Mouse (Mus musculus) forebrain, embryonic 14.5 days (tissue): ENCODE measurements around the gene Gm3776. TPM values are rescaled to one million over a fixed set of nuclear protein-coding genes. Genes with fewer than 3 reads are reported as not detected.
A peak's percentile ranks its signal among the peaks of the same experiment; 100 is the strongest.
"Not testable (repeated sequence)": the region's sequence is repeated elsewhere in the genome, so short reads cannot be mapped to it uniquely, and the experiment has no call there.

ENCODE experiments used
- ATAC-seq: fragments of 200-750 bp; cut with Nextera tagmentation; 2 replicates; pipeline ENCODE4 v1.8.0; 2017; ENCODE audit warnings: mild to moderate bottlenecking, moderate library complexity
- DNase-seq: peaks from one replicate; pipeline ENCODE4 v3.0.0-alpha.2; 2015; ENCODE audit warnings: low spot score
- H3K27ac ChIP-seq: fragments of 300-500 bp; sonication (generic); 2 replicates; pipeline ENCODE4 v1.5.1; 2014; ENCODE audit warnings: low read depth, mild to moderate bottlenecking, control low read depth, low read length, moderate library complexity
- H3K27me3 ChIP-seq: fragments of 300-500 bp; sonication (generic); replicated peaks from 2 replicates; pipeline ENCODE4 v1.6.1; 2014; ENCODE audit warnings: low read length, control low read depth, mixed read lengths; ENCODE audit not compliant: control insufficient read depth, insufficient read depth
- H3K36me3 ChIP-seq: fragments of 300-500 bp; sonication (generic); 2 replicates; pipeline ENCODE4 v1.6.1; 2014; ENCODE audit warnings: low read length, control low read depth; ENCODE audit not compliant: control insufficient read depth, insufficient read depth
- H3K4me1 ChIP-seq: fragments of 300-500 bp; sonication (generic); 2 replicates; pipeline ENCODE4 v1.6.1; 2014; ENCODE audit warnings: antibody characterized with exemption, low read length, control low read depth; ENCODE audit not compliant: control insufficient read depth, insufficient read depth
- H3K4me2 ChIP-seq: fragments of 300-500 bp; sonication (generic); 2 replicates; pipeline ENCODE4 v1.6.1; 2014; ENCODE audit warnings: mild to moderate bottlenecking, control low read depth, low read length
- H3K4me3 ChIP-seq: fragments of 300-500 bp; sonication (generic); 2 replicates; pipeline ENCODE4 v1.5.1; 2014; ENCODE audit warnings: low read depth, low read length, control low read depth
- H3K9ac ChIP-seq: fragments of 300-500 bp; sonication (generic); 2 replicates; pipeline ENCODE4 v1.6.1; 2014; ENCODE audit warnings: mild to moderate bottlenecking, low read length, control low read depth, moderate library complexity
- H3K9me3 ChIP-seq: fragments of 300-500 bp; sonication (generic); replicated peaks from 2 replicates; pipeline ENCODE4 v1.6.1; 2016; ENCODE audit warnings: low read length, control low read depth, mixed read lengths; ENCODE audit not compliant: control insufficient read depth
- WGBS: fragments of 180-500 bp; shearing (Covaris S2); extraction: QIAGEN DNeasy Blood & Tissue Kit; methylation state at CpG from one replicate; pipeline ENCODE4 v1.1.7; 2014; 5-methylcytosine and 5-hydroxymethylcytosine counted together
- polyA plus RNA-seq: library from polyadenylated mRNA; unstranded; fragments of >200 nt; fragmentation: Nextera tagmentation; extraction: Ambion mirVana; gene quantifications from 2 replicates; pipeline ENCODE4 v1.2.1, GENCODE M21; 2014

The Gm3776 gene
- polyA plus RNA-seq, 1 experiment from 2014 or later, result not detected

DNA sequence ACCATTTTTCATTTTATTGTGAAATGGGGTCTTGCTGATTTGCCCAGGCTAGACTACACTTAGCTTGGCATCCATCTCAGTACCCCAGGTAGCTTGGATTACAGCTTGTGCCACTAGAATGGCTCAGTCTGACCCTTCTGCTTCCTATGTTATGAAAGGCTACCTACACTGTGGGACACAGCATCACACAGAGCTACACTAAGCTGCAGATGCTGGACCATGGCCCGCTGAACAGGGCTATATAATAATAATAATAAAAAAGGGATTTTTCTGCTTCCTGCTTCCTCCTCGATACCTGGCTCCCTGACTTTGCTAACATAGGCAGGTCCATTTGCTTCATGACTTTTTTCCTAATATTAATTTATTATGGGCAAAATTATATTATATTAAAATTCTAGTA, 32.5 kb upstream of the Gm3776 start:
- H3K36me3 ChIP-seq, result no peaks in the 10 kb centered on the region
- no peak overlapping the region for H3K27ac ChIP-seq
- 86% methylated on average over 2 of the region's 2 CpGs for whole genome bisulfite sequencing
- no peak overlapping the region for H3K4me2 ChIP-seq
- no peak overlapping the region for H3K4me3 ChIP-seq
- H3K4me1 ChIP-seq, result no peaks in the 10 kb centered on the region
- ATAC-seq (no peak), DNase-seq (no peak)
- no peaks in the 10 kb centered on the region for H3K27me3 ChIP-seq
- H3K9me3 ChIP-seq, result no peaks in the 10 kb centered on the region
- H3K9ac ChIP-seq, result no peak overlapping the region

DNA sequence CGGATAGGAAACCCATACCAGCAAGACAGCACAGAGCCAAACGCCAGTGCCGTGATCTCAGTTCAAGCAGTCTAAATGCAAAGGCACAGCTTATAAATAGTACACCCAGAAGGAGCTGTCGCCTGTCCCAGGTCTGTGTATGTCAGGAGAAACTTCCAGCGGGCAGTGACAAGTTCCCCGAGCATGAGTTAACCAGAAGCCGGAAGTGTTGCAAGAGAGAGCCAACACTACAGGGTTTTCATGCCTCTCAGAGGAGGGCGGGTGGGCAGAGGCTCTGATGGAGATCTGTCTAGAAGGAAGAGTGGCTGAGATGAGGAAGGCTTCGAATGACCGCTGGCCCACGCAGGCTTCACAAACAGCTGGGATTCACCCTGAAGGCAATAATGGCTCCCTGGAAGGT, 31.6 kb upstream of the Gm3776 start:
- Histone ChIP-seq H3K27ac (no peak overlapping the region), H3K36me3 (no peaks in the 10 kb centered on the region), H3K9me3 (no peaks in the 10 kb centered on the region), H3K4me3 (no peak overlapping the region), H3K4me2 (no peak overlapping the region), H3K4me1 (no peaks in the 10 kb centered on the region), H3K9ac (no peak overlapping the region), H3K27me3 (no peaks in the 10 kb centered on the region)
- DNase-seq (no peak), ATAC-seq (no peak)
- WGBS, result 83% methylated on average over 11 of the region's 11 CpGs

DNA sequence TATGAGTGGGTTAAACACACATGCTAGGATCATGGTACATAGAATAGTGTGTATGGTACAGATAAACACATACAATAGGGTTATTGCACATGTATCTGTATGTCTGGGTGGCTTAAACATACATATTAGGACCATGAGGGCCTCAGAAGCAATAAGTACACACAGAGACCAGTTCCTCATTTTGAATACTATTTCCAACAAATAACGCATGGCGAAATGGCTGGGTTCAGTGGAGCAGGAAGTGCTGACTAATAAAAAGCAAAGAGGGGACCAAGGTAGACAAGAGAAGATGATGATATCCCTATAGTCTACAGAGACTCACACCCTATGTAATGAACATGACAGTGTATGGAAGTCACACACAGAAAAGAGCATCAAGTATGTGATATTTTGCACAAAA, 28.8 kb upstream of the Gm3776 start:
- 97% methylated on average over 2 of the region's 2 CpGs for WGBS
- no peak for DNase-seq
- Histone ChIP-seq H3K27me3 (no peaks in the 10 kb centered on the region), H3K4me2 (no peak overlapping the region), H3K9ac (no peak overlapping the region), H3K9me3 (no peaks in the 10 kb centered on the region), H3K27ac (no peak overlapping the region), H3K4me1 (no peaks in the 10 kb centered on the region), H3K4me3 (no peak overlapping the region), H3K36me3 (no peaks in the 10 kb centered on the region)
- no peak for ATAC-seq

DNA sequence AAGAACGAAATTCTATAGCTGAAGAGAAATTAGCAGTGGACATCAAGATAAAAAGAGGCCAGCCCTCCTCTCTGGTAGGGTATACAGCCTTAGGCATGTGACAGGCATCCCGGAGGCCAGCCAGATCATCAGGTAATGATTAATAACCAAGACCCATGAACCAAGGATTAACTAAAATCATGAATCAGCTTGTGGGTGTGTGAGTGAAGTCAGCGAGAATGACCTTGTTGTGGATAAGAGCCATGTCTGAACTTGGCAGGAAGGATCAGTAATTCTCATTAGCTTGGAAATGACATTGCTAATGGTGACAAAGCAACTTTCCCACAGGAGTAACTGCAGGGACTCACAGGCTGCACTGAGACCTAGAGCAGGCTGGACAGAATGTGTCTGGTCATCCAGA, 27.3 kb upstream of the Gm3776 start:
- H3K4me3 ChIP-seq, H3K9me3 ChIP-seq, ATAC-seq, DNase-seq, H3K9ac ChIP-seq, H3K4me1 ChIP-seq, H3K27me3 ChIP-seq, H3K4me2 ChIP-seq, H3K27ac ChIP-seq, H3K36me3 ChIP-seq: not testable (repeated sequence)
- WGBS, result 73% methylated on average over 3 of the region's 3 CpGs

DNA sequence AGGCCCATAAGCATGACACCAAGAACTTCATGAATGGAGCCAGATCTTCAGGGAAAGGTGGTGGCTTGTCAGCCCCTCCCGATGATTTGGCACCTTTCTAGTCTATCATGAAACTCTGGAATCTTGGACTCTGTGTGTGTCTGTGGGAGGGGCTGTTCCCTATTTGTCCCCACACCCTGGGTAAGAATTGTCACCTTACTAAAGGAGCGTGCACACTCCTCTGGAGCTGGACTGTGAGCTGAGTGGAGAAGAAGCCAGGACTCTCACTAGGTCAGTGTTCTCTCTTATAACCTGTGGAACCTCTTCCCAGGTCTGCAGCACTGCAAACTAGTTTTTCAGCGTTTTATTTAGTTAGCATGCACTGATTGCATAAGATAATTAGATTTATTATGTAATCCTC, 26.5 kb upstream of the Gm3776 start, which contains the start of gene Gsta1:
Gene Gsta1, plus strand, starts transcription at position 196 of the 400 bp plus-strand sequence.
- H3K36me3 ChIP-seq, DNase-seq, H3K9ac ChIP-seq, H3K4me1 ChIP-seq, H3K27me3 ChIP-seq, ATAC-seq, H3K27ac ChIP-seq, H3K9me3 ChIP-seq, H3K4me3 ChIP-seq, H3K4me2 ChIP-seq: not testable (repeated sequence)
- 88% methylated on average over 2 of the region's 3 CpGs for WGBS

DNA sequence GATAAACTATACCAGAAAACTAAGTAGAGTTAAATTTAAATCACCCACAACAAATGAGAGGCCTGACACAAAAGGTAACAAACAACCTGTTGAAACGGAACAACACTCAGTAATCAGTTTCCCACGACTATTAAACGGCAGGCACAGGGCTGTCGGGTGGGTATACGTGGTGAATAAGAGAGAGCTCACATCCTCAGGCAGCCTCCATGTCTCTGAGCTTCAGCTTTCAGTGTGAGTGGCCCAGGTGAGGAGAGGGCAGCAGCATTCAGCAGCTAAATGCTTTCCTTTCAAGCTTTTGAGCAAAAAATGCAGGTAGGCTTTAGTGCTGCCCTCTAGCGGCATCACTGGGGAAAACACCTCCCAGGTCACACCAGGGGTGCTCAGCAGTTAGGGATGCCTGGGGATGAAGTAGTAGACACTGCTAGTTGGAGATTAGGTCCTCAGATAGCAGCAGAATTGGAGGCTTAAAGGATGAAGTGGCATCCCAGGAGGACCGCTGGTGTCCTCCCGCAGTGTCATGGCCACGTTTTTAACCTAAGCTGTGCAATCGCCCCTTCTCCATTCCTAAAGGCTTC, 23.7 kb upstream of the Gm3776 start:
- not testable (repeated sequence) for H3K4me1 ChIP-seq, H3K27me3 ChIP-seq, DNase-seq, ATAC-seq, H3K4me2 ChIP-seq, H3K36me3 ChIP-seq, H3K9me3 ChIP-seq, H3K27ac ChIP-seq, H3K4me3 ChIP-seq, H3K9ac ChIP-seq
- WGBS, result no CpG with 5 or more reads among the region's 10 CpGs

DNA sequence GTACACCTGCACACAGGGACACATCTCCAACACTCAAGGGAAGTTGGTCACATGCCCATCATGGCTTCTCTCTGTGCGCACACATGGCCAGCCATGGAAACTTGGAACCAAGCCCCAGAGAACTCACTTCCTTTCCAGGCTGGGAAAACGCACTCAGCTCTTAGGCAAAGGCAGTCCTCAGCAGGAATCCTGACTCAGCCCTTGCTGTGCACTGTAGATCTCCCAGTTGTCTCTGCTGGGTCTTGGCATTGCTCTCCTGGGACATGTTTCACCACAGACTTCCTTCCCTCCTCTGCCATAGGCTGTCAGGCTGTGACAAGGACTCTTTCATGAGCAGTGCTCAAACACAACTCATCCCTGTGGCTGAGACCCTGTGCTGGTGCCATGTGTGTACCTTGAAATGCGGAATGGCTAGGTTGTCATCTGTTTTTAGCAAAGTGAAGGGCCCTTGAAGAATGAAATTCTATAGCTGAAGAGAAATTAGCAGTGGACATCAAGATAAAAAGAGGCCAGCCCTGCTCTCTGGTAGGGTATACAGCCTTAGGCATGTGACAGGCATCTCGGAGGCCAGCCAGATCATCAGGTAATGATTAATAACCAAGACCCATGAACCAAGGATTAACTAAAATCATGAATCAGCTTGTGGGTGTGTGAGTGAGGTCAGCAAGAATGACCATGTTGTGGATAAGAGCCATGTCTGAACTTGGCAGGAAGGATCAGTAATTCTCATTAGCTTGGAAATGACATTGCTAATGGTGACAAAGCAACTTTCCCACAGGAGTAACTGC, 1.1 kb upstream of the Gm3776 start:
- not testable (repeated sequence) for H3K27ac ChIP-seq, H3K9ac ChIP-seq, H3K4me2 ChIP-seq, H3K36me3 ChIP-seq, H3K9me3 ChIP-seq, H3K4me1 ChIP-seq, H3K4me3 ChIP-seq, ATAC-seq, DNase-seq, H3K27me3 ChIP-seq
- 90% methylated on average over 4 of the region's 4 CpGs for WGBS

DNA sequence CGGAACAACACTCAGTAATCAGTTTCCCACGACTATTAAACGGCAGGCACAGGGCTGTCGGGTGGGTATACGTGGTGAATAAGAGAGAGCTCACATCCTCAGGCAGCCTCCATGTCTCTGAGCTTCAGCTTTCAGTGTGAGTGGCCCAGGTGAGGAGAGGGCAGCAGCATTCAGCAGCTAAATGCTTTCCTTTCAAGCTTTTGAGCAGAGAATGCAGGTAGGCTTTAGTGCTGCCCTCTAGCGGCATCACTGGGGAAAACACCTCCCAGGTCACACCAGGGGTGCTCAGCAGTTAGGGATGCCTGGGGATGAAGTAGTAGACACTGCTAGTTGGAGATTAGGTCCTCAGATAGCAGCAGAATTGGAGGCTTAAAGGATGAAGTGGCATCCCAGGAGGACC, 2.8 kb downstream of the Gm3776 start:
- H3K36me3 ChIP-seq, H3K27me3 ChIP-seq, DNase-seq, H3K9ac ChIP-seq, H3K4me2 ChIP-seq, H3K27ac ChIP-seq, H3K4me3 ChIP-seq, H3K4me1 ChIP-seq, H3K9me3 ChIP-seq: not testable (repeated sequence)
- WGBS, result 0% methylated on average over 1 of the region's 6 CpGs
- peak; percentile 68 for ATAC-seq

DNA sequence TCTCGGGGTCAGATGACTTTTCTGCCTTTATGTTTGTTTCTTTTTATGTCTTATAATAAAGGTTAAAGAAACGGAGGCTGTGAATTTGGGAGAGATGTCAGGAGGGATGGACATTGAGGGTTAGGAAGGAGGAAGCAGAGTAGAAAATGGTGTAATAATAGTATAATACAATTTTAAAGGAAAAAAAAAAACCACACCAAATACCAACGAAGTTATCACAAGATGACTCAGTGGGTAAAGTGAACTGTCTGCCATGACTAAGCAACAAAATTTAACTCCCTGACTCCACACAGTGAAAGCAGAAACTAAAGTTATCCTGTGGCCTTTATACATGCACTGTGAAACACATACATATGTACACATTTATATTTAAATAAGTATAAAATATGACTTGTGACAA, 14.0 kb downstream of the Gm3776 start:
- ATAC-seq, result not testable (repeated sequence)

More for the DNA sequence above, 14.0 kb downstream of the Gm3776 start:
- H3K9me3 ChIP-seq, H3K27ac ChIP-seq, H3K4me3 ChIP-seq, H3K36me3 ChIP-seq, H3K4me2 ChIP-seq, H3K9ac ChIP-seq, H3K27me3 ChIP-seq, H3K4me1 ChIP-seq, DNase-seq: not testable (repeated sequence)
- WGBS, result 83% methylated on average over 3 of the region's 3 CpGs
